Mouse (Mus musculus) gastrocnemius, postnatal 25 days (tissue): ENCODE data around the gene Ano5. TPM values are rescaled to one million over a fixed set of nuclear protein-coding genes. Genes with fewer than 3 reads are reported as not detected.

Experiments
- DNase-seq: peaks from one replicate; pipeline ENCODE4 v3.0.0; 2022
- long read RNA-seq, 2 experiments: library from polyadenylated mRNA; stranded (forward); transcript quantifications; one replicate each; pipeline ENCODE4 v2.0.0; 2021
- total RNA-seq, 2 experiments: library from RNA; stranded (reverse); gene quantifications; 1 replicate in 1 of 2; 2 replicates in 1 of 2; pipeline ENCODE4 v1.2.3; 2021

Ano5 gene
- total RNA-seq, result 100 to 1,000 TPM; 101 to 107 TPM
- long read RNA-seq, experiment 1, partial matches to known transcripts, result 3 of 18 reads
- long read RNA-seq, experiment 1, other reads (novel, unspliced or antisense), result 15 of 18 reads
- long read RNA-seq, experiment 2, full-length matches to known transcripts, result 3 of 28 reads
- long read RNA-seq, experiment 2, partial matches to known transcripts, result 1 of 28 reads
- long read RNA-seq, experiment 2, other reads (novel, unspliced or antisense), result 24 of 28 reads

DNA sequence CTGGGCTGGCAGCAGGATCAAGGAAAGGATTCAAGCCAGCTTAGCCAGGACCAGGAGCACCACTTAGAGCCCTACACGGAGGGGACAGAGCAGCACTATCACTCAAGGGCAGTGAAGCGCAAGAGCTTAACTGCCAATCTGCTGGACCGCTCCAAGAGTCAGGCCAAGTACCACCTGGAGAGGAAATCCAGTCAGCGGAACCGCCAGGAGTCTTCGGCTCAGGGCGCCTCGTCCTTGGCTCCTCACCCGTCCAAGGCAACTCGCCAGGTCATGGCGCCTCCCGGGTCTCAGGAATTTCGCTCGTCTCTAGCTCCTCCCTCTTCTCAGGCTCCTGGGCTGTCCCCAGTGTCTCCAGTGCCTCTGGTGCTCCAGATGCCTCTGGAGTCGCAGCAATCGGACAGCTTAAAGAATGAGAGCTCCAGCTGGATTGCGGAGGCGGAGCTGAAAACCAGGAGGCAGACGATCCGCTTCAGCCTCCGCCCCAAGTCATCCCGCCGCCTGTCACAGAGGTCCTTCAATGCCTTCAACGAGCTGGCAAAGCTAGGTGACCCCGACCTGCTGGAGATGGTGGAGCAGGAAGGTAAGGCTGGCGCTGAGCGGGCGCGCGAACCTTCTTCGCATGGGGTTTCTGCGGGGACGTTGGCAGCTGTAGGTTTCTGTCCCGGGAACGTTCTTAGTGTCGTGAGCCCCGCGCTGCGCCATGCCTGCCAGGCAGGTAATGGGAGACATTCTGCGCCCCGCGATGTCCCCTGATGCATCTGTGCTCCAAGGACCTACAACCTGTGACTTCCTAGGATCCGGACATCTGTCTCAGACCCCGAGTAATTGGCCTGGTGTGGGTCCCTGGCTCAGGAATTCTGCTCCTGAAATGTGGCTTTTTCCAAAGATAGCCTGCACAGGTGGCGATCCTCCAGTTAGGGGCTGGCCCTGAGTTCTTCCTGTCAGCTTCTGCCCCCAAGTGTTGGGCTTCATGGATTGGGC is at the start of gene Ano5:
Gene Ano5 (plus strand): TSS at position 359 of the 981 bp plus-strand sequence.
- DNase-seq, result peak; percentile 78

DNA sequence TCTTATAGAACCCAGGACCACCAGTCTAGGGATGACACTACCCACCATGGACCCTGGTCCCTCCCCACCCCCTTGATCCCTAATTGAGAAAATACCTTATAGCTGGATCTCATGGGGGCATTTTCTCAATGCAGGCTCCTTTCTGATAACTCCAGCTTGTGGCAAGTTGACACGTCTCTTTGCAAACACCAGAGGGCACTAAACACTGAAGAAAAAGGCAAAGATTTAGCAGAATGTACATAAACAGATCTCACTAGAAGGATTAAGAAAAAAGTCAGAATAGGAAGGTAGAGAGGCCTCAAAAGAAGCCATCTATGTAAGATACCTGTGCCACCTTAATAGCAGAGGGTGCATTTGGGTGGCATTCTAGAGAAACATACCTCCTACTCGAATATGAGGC is 11.4 kb upstream of the Ano5 start:
- no peak for DNase-seq

GRCm38 (mm10) chr7:51503940-51504339 is 6.9 kb upstream of the Ano5 start:
- DNase-seq, result no peak

- DNase-seq, result no peak
Observed at GRCm38 (mm10) chr7:51510147-51510546, 682 bp upstream of the Ano5 start.

DNA sequence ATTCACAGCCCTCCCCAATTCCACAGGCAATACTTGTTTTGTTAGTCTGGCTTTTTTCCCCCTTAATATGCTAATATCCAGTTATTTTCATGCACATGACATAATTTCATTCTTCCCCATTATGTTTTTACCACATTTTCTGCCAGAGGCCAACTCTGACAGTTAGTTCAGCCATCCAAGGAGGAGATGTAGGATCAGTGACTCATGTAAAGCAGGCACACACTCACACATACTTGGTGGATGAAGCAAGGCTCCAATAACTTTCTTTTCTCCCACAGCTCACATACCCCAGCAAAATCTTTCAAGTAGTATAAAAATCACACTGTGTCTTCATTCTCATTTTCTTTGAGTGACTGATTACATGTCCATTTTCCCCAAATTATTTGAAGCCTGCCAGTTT is 28.5 kb downstream of the Ano5 start:
- DNase-seq, result no peak

DNA sequence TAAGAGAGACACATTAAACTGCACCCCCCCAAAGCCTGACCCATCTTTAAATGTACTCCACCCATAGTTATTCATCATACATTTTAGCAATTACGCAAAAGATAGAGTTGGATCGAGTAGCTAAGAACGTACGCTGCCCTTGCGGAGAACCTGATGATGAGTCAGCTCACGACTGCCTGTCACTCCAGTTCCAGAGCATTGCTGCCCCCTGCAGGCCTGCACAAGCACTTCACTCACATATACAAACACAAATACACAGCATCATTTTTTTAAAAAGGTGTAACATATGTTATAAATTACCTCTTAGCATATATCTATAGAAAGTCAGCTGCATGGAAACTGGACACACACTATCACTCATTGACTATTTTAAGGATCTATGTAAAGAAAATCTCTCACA is 29.9 kb downstream of the Ano5 start:
- peak; percentile 6 for DNase-seq

DNA sequence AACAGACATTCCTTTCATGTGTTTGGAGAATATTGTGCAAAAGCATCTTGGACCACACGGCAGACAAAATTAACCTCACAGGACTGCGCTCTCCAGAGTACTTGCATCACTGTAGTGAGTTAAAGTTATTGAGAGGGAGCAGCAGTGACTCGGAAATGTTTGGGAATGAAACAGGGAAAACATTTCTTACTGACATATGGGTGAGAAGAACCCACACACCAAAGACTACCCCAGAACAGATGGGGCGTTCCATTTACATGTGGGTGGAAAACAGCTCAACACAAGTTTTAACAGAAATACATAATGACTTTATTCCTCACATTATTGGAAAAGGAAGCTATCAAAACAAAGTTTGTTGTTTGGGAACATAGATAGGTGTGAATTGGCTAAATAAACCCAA is 89.2 kb downstream of the Ano5 start:
- no peak for DNase-seq

DNA sequence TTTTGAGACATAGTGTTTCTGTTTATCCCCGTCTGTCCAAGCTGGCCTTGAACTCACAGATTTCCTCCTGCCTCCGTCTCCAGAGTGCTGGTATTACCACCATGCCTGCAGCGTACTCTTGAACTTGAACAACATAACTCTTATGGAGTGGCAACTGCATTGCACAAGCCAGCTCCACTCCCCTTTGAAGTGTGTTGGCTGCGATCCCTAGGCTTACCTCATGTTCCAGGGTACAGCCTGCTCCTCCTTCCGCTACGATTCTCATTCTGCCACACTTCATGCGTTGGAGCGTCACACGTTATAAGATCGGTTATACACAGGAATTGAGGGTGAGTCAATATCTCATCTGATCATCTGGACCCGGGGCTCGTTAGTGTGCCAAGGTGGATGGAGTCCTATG is 92.9 kb downstream of the Ano5 start:
- no peak for DNase-seq

DNA sequence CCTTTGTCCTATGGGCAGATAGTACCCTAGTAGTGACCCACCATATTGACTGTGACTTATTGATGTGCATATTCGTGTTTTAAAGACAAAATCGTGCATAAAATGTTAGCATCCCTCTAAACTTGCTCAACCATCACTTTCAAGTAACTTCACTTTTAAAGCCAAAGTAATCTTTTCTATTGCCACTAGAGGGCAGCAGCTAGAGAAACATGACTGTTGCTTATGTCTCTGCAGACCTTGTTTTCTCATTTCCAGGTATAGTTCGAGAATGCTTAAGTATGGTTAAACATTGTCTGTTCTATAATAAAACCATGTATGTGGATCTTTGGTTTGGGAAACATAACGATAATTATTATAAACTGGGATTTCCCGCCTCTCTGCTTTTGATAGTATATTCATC is 103.6 kb downstream of the Ano5 start:
- no peak for DNase-seq

DNA sequence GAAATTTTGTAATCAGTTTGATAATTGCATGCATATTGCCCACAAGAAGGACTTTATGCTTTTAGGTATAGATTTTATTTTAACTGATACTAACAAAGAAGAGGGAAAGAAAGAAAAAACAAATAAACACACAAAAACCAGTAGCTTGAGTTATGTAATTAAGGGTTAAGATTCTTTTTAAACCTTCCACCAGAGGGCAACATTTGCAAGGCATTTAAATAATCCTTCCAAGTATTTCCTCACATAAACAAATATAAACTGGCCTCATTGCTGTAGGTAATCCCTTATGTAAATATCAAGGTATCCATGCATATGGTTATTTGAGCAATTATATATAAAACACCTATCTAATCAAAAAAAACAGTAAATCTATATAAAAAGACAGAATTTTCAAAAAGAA is 107.1 kb downstream of the Ano5 start:
- no peak for DNase-seq

GRCm38 (mm10) chr7:51618412-51618811 is 107.6 kb downstream of the Ano5 start:
- no peak for DNase-seq

GRCm38 (mm10) chr7:51619977-51620376 is 109.1 kb downstream of the Ano5 start:
- DNase-seq, result no peak

- DNase-seq, result peak; percentile 13
Observed at GRCm38 (mm10) chr7:51621694-51622145, 110.9 kb downstream of the Ano5 start, which contains the start of gene Slc17a6. Gene Slc17a6, plus strand, starts transcription at chr7:51622006.

DNA sequence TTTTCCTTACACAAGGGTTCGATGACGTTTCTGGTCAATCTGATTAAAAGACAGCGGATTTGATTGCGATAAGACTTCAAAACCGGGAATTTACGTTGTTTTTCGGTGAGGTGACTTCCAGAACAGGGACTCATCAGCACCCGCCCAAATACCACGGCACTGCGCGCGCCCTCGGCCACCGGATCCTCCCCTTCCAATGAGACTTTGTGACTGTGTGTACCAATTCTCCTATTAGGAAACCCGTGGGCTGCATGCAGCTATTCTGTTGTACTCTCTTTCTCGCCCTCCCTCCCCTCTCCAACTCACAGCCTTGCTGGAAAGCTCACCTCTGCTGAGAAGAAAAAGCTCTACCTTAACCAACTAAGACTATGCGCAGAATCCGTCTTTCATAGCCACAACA is 111.4 kb downstream of the Ano5 start:
- DNase-seq, result no peak

GRCm38 (mm10) chr7:51622666-51623065 is 111.8 kb downstream of the Ano5 start:
- no peak for DNase-seq

DNA sequence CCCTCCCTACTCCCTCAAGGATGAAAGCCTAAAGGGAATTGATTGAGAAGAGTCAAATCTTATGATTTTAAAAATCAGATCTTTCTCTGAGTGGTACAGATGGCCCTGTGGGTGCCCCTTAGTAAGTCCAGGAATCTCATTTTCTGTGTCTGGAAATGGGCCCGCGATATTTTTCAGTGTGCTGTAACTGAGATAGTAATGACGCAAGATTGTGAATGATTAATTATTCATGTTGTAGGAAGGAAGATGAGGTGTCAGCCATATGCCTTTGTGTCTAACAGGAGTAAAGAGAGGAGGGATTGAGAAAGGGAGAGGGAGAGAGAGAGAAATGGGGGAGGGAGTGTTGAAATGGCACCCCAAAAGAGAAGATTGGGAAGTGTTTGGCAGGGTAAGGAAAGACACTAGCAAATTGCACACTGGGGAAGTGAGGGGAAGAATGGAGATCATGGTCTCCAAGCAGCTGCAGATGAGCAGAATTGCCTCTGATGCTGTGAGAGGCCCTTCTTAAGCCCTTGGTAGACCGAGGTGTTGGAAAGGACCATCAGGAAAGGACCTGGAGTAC is 113.6 kb downstream of the Ano5 start:
- DNase-seq, result no peak

DNA sequence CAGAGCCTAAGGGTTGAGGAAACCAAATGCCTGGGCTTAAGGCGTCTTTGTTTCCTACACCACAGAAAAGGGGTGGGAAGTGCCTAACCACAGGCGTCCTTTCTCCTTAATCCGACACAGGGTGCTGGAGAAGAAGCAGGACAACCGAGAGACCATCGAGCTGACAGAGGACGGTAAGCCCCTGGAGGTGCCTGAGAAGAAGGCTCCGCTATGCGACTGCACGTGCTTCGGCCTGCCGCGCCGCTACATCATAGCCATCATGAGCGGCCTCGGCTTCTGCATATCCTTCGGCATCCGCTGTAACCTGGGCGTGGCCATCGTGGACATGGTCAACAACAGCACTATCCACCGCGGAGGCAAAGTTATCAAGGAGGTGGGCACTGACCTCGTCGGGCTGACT is 114.3 kb downstream of the Ano5 start:
- no peak for DNase-seq

DNA sequence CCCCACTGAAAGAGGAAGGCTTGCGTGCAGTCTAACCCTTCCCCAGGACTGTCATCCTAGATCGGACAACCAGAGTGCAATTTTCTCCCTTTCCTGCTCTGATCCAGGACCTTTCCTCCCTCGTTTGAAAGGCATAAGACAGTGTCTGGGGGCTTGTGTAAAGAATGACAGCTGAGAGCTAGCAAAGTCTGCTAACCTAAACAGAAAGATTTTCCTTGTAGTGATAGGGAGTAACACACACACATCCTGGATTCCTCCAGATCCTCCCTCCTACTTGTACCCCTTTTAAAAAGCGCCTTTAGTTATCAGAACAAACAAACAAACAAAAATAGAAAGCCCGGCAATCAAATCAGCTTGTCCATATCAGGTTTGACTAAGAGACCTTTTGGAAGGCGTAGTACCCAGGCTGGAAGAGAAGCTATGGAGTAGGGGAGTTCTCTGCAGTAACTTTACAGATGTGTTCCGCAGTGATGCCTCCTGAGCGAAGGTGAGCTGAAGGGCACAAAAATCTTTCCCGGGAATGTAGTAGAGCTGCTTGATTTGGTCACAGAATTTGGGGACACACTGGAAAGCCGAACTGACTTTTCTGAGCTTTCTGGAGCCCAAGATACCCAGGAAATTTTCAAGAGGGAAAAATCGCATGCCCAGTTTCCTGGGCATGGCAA is 114.9 kb downstream of the Ano5 start:
- no peak for DNase-seq

DNA sequence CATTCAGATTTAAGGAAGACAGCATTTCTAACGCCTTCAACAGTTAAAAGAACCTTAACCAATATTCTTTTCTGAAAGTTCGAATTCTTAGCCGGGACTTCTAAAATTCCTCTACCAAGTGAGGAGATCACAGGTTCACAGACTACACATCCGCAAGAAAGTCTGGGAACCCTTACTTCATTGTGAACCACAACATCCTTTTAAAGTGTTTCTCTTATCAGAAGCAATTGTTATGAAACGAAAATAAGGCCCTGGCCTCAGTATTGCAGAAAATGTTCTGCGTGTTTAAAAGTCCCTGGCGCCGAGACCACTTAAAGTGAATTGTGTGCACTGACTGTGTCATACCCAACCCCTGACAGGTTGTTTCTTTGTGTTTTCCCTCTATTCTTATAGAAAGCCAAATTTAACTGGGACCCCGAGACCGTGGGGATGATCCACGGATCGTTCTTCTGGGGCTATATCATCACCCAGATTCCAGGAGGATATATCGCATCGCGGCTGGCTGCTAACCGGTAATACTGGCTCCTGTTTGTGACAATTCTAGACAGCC is 115.7 kb downstream of the Ano5 start:
- no peak for DNase-seq

DNA sequence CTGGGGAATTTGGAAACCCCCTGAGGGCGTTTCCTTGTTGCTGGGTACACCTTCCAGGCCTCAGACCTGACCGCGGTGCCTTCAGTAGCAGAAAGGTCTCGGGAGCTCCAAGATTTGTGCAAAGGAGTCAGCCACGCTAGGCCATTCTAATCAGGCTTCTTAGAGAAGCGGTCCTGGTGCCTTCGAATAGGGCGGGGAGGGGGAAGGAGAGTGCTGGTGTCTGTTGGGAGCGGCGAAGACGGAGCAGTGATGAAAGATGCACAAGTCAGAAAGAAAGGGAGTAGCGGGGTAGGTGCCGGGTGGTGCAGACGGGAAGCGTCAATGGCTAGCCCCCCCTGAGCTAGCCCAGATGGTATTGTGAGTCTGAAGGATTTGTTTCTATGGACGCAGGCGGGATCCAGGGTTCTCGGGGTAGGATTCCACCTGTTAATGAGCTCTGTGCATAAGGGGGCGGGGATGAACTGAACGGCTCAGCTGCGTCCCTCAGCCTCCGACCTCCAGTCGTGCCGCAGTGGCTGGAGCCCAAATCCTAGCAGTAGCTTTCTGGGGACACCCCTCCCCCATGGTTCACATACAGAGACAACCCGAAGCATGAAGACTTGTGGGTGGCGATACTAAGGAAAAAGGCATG is 116.3 kb downstream of the Ano5 start:
- DNase-seq, result no peak

- DNase-seq, result no peak
Observed at GRCm38 (mm10) chr7:51627666-51628065, 116.8 kb downstream of the Ano5 start.

DNA sequence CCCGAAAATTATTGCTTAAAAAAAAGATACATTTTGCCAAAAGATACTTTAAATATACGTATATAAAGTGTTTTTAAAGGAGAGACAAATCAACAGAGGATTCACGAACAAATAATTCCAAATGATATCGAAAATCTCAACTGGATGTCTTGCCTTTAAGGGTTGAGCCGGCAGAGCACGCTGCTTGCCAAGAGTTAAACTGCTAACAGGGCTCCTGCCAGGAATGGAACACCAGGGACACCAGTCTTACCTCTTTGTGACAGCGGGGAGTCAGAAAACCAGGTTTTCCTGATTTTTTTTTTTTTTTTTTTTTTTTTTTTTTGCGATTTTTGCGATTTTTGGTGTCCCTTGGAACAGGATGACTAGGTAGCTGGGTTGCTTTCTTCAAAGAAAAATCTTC is 117.5 kb downstream of the Ano5 start:
- no peak for DNase-seq
